Mouse (Mus musculus) T-helper 2 cell (primary cell): ENCODE measurements around the gene Mnx1.
"Not testable (repeated sequence)": the region's sequence is repeated elsewhere in the genome, so short reads cannot be mapped to it uniquely, and the experiment has no call there.

ENCODE experiments used
- in situ Hi-C: fragments of 300-600 bp; cut with MboI, MseI; formaldehyde crosslinking; loops from one replicate; pipeline ENCODE4 v1.15.1; 2025; ENCODE audit warnings: high pct_unique_total_duplicates

Mnx1 gene

GRCm38 (mm10) chr5:29470271-29470670 lies 8.0 kb downstream of the Mnx1 start:
- in situ Hi-C loops, result loop anchor here (10.0 kb wide), 1 partner anchor 85 kb away; no protein-coding TSS in a partner anchor

GRCm38 (mm10) chr5:29469501-29469900 lies 8.8 kb downstream of the Mnx1 start:
- in situ Hi-C loops, result no loop called here

- in situ Hi-C loops, result no loop called here
Observed at GRCm38 (mm10) chr5:29468351-29469065, 9.8 kb downstream of the Mnx1 start.

- in situ Hi-C loops, result no loop called here
Observed at GRCm38 (mm10) chr5:29467489-29468350, 10.6 kb downstream of the Mnx1 start.

GRCm38 (mm10) chr5:29462943-29463686 lies 15.2 kb downstream of the Mnx1 start:
- in situ Hi-C loops, result no loop called here

GRCm38 (mm10) chr5:29456895-29457656 lies 21.2 kb downstream of the Mnx1 start:
- in situ Hi-C loops, result loop anchor here (10.0 kb wide), 1 partner anchor 62 kb away; no protein-coding TSS in a partner anchor

- in situ Hi-C loops, result loop anchor here (10.0 kb wide), 1 partner anchor 58 kb away; no protein-coding TSS in a partner anchor
Observed at GRCm38 (mm10) chr5:29452352-29452751, 25.9 kb downstream of the Mnx1 start.

- in situ Hi-C loops, result loop anchor here (25.0 kb wide), 1 partner anchor 1658 kb away; the partner anchor contains the start of gene Paxip1
Observed at GRCm38 (mm10) chr5:29445275-29445674, 33.0 kb downstream of the Mnx1 start.

- in situ Hi-C loops, result loop anchor here (10.0 to 25.0 kb wide), 2 partner anchors 52 to 1649 kb away; partner anchors contain the start of gene Paxip1
Observed at GRCm38 (mm10) chr5:29436728-29437127, 41.5 kb downstream of the Mnx1 start.

- in situ Hi-C loops, result loop anchor here (10.0 to 25.0 kb wide), 2 partner anchors 51 to 1648 kb away; partner anchors contain the start of gene Paxip1
Observed at GRCm38 (mm10) chr5:29435491-29435890, 42.8 kb downstream of the Mnx1 start.

GRCm38 (mm10) chr5:29434872-29435358 lies 43.4 kb downstream of the Mnx1 start:
- in situ Hi-C loops, result loop anchor here (10.0 to 25.0 kb wide), 2 partner anchors 50 to 1648 kb away; partner anchors contain the start of gene Paxip1

- in situ Hi-C loops, result loop anchor here (10.0 to 25.0 kb wide), 2 partner anchors 50 to 1647 kb away; partner anchors contain the start of gene Paxip1
Observed at GRCm38 (mm10) chr5:29434228-29434871, 43.9 kb downstream of the Mnx1 start, which contains the start of gene Nom1. Nom1 (plus strand) TSS chr5:29434664.

GRCm38 (mm10) chr5:29423330-29423729 lies 54.9 kb downstream of the Mnx1 start:
- in situ Hi-C loops, result not testable (repeated sequence)
